Mouse (Mus musculus): ENCODE data around the gene Scarf1. TPM values are rescaled to one million over a fixed set of nuclear protein-coding genes. Genes with fewer than 3 reads are reported as not detected.
A peak's percentile ranks its signal among the peaks of the same experiment; 100 is the strongest.

Gene Scarf1
- polyA plus RNA-seq, 2 experiments = 6.0 to 8.5 TPM

- H3K4me2 ChIP-seq (replicated peaks; ENCODE audit: low read depth, low read length, severe bottlenecking) = no peak overlapping the region
- no peaks in the 10 kb centered on the region; the same call in 1 of the 2 replicates for H3K4me1 ChIP-seq (ENCODE audit: control insufficient read depth, insufficient read depth, low read length)
- no peak for TF ChIP-seq POLR2A (IDR thresholded peaks at IDR 0.05; ENCODE audit: borderline replicate concordance, extremely low read depth, insufficient read depth, insufficient read length)
- H3K9ac ChIP-seq (ENCODE audit: low read depth, low read length, severe bottlenecking) = peak overlapping the region; percentile 5; the same call in 1 of the 2 replicates
- no peaks in the 10 kb centered on the region for H3K36me3 ChIP-seq (ENCODE audit: control insufficient read depth, insufficient read depth, low read length)
- no peak overlapping the region for H3K4me3 ChIP-seq (replicated peaks; ENCODE audit: low read length)
- H3K9me3 ChIP-seq (ENCODE audit: control insufficient read depth, low read length) = no peaks in the 10 kb centered on the region
- no peaks in the 10 kb centered on the region for H3K27me3 ChIP-seq (ENCODE audit: control insufficient read depth, insufficient read depth, low read length)
- no peak for DNase-seq (ENCODE audit: low spot score)
- no peak overlapping the region for H3K27ac ChIP-seq (replicated peaks; ENCODE audit: low read depth, low read length)
- ATAC-seq (ENCODE audit: low FRiP score, low read depth) = no peak
- WGBS = 75% methylated on average over 9 of the region's 9 CpGs
These were observed 25.0 kb downstream of the Scarf1 start for GRCm38 (mm10) chr11:75538184-75538969.

- no peaks in the 10 kb centered on the region for H3K9me3 ChIP-seq (ENCODE audit: control insufficient read depth, low read length)
- H3K27me3 ChIP-seq (ENCODE audit: control insufficient read depth, insufficient read depth, low read length) = no peaks in the 10 kb centered on the region
- TF ChIP-seq POLR2A (IDR thresholded peaks at IDR 0.05; ENCODE audit: borderline replicate concordance, extremely low read depth, insufficient read depth, insufficient read length) = no peak
- ATAC-seq (ENCODE audit: low FRiP score, low read depth) (no peak), DNase-seq (ENCODE audit: low spot score) (no peak)
- WGBS = 86% methylated on average over 13 of the region's 13 CpGs
- H3K36me3 ChIP-seq (ENCODE audit: control insufficient read depth, insufficient read depth, low read length) = no peaks in the 10 kb centered on the region
- H3K4me1 ChIP-seq (ENCODE audit: control insufficient read depth, insufficient read depth, low read length) = no peaks in the 10 kb centered on the region; the same call in 1 of the 2 replicates
- no peak overlapping the region for H3K9ac ChIP-seq (ENCODE audit: low read depth, low read length, severe bottlenecking)
- H3K4me2 ChIP-seq (replicated peaks; ENCODE audit: low read depth, low read length, severe bottlenecking) = no peak overlapping the region
- no peak overlapping the region for H3K27ac ChIP-seq (replicated peaks; ENCODE audit: low read depth, low read length)
- H3K4me3 ChIP-seq (replicated peaks; ENCODE audit: low read length) = no peak overlapping the region
These were observed 25.6 kb downstream of the Scarf1 start for GRCm38 (mm10) chr11:75538970-75539299.

GRCm38 (mm10) chr11:75540209-75540608, 26.9 kb downstream of the Scarf1 start:
- Histone ChIP-seq H3K27ac (replicated peaks; ENCODE audit: low read depth, low read length) (no peak overlapping the region), H3K4me1 (ENCODE audit: control insufficient read depth, insufficient read depth, low read length) (no peaks in the 10 kb centered on the region; the same call in 1 of the 2 replicates), H3K4me3 (replicated peaks; ENCODE audit: low read length) (no peak overlapping the region), H3K9me3 (ENCODE audit: control insufficient read depth, low read length) (no peaks in the 10 kb centered on the region), H3K36me3 (ENCODE audit: control insufficient read depth, insufficient read depth, low read length) (no peaks in the 10 kb centered on the region), H3K9ac (ENCODE audit: low read depth, low read length, severe bottlenecking) (no peak overlapping the region), H3K4me2 (replicated peaks; ENCODE audit: low read depth, low read length, severe bottlenecking) (no peak overlapping the region), H3K27me3 (ENCODE audit: control insufficient read depth, insufficient read depth, low read length) (no peaks in the 10 kb centered on the region)
- 71% methylated on average over 8 of the region's 8 CpGs for WGBS
- DNase-seq (ENCODE audit: low spot score) (no peak), ATAC-seq (ENCODE audit: low FRiP score, low read depth) (no peak)
- TF ChIP-seq POLR2A (IDR thresholded peaks at IDR 0.05; ENCODE audit: borderline replicate concordance, extremely low read depth, insufficient read depth, insufficient read length) = no peak

- 77% methylated on average over 19 of the region's 19 CpGs for WGBS
- Histone ChIP-seq H3K9ac (ENCODE audit: low read depth, low read length, severe bottlenecking) (no peak overlapping the region), H3K4me3 (replicated peaks; ENCODE audit: low read length) (no peak overlapping the region), H3K4me2 (replicated peaks; ENCODE audit: low read depth, low read length, severe bottlenecking) (no peak overlapping the region), H3K27ac (replicated peaks; ENCODE audit: low read depth, low read length) (no peak overlapping the region), H3K36me3 (ENCODE audit: control insufficient read depth, insufficient read depth, low read length) (no peaks in the 10 kb centered on the region), H3K27me3 (ENCODE audit: control insufficient read depth, insufficient read depth, low read length) (no peaks in the 10 kb centered on the region), H3K9me3 (ENCODE audit: control insufficient read depth, low read length) (no peaks in the 10 kb centered on the region), H3K4me1 (ENCODE audit: control insufficient read depth, insufficient read depth, low read length) (no peaks in the 10 kb centered on the region; the same call in 1 of the 2 replicates)
- ATAC-seq (ENCODE audit: low FRiP score, low read depth) (no peak), DNase-seq (ENCODE audit: low spot score) (no peak)
- TF ChIP-seq POLR2A (IDR thresholded peaks at IDR 0.05; ENCODE audit: borderline replicate concordance, extremely low read depth, insufficient read depth, insufficient read length) = no peak
These were observed 27.6 kb downstream of the Scarf1 start for GRCm38 (mm10) chr11:75540710-75541581.

GRCm38 (mm10) chr11:75544713-75545112, 31.4 kb downstream of the Scarf1 start:
- ATAC-seq (ENCODE audit: low FRiP score, low read depth) = no peak
- no peak overlapping the region for H3K9ac ChIP-seq (ENCODE audit: low read depth, low read length, severe bottlenecking)
- WGBS = 91% methylated on average over 9 of the region's 9 CpGs
- H3K4me1 ChIP-seq (ENCODE audit: control insufficient read depth, insufficient read depth, low read length) = no peaks in the 10 kb centered on the region
- H3K36me3 ChIP-seq (ENCODE audit: control insufficient read depth, insufficient read depth, low read length) = no peaks in the 10 kb centered on the region
- TF ChIP-seq POLR2A (IDR thresholded peaks at IDR 0.05; ENCODE audit: borderline replicate concordance, extremely low read depth, insufficient read depth, insufficient read length) = no peak
- H3K9me3 ChIP-seq (ENCODE audit: control insufficient read depth, low read length) = no peaks in the 10 kb centered on the region
- no peak overlapping the region for H3K4me2 ChIP-seq (replicated peaks; ENCODE audit: low read depth, low read length, severe bottlenecking)
- H3K27me3 ChIP-seq (ENCODE audit: control insufficient read depth, insufficient read depth, low read length) = no peaks in the 10 kb centered on the region
- H3K27ac ChIP-seq (replicated peaks; ENCODE audit: low read depth, low read length) = no peak overlapping the region
- H3K4me3 ChIP-seq (replicated peaks; ENCODE audit: low read length) = no peak overlapping the region
- no peak for DNase-seq (ENCODE audit: low spot score)

Data from limb, embryonic 14.5 days (tissue).